Mouse (Mus musculus): ENCODE data around the gene Ints1. TPM values are rescaled to one million over a fixed set of nuclear protein-coding genes. Genes with fewer than 3 reads are reported as not detected.

The Ints1 gene
- total and polyA plus RNA-seq, 3 experiments: 77.9 to 89.2 TPM; not detected in 1

DNA sequence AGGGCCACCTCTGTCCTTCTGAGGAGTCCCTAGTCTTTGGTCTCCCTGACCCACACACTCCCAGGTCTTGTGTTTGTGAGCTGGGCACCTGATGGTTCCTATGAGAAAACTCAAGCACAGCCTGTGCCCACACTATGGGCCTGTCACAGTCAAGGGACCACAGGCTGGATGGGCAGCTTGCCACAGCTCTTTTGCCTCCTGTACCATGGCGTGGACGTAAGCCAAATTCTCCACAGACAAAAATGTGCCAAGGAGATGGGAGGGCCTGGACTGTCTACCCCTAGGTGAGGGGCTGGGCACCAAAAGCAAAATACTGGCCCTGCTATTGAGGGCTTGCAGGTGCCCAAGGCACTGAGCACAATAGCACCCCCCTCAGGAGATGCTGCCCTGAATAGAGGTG is 18.9 kb downstream of the Ints1 start:
- TF ChIP-seq POLR2AphosphoS2 (IDR thresholded peaks at IDR 0.05; ENCODE audit: low read length) (no peak), E2F4 (IDR thresholded peaks at IDR 0.05; ENCODE audit: borderline replicate concordance, low read depth, low read length) (no peak), ETS1 (IDR thresholded peaks at IDR 0.05; ENCODE audit: low read depth, low read length) (no peak), ZC3H11A (IDR thresholded peaks at IDR 0.05; ENCODE audit: low read depth, low read length) (no peak), GATA1 (IDR thresholded peaks at IDR 0.05; ENCODE audit: low read depth, low read length) (no peak), POLR2A (IDR thresholded peaks at IDR 0.05; ENCODE audit: control insufficient read depth in 1 of 2, insufficient read depth in 1 of 2, low read depth in 1 of 2, low read length in 2 of 2, poor library complexity in 1 of 2) (no peak), USF1 (IDR thresholded peaks at IDR 0.05; ENCODE audit: low read depth, low read length) (no peak)
- Histone ChIP-seq H3K9ac (ENCODE audit: control insufficient read depth, low read depth, low read length, poor library complexity, severe bottlenecking) (no peak overlapping the region), H3K27ac (ENCODE audit: control insufficient read depth, low read depth, low read length) (no peak overlapping the region), H3K9me3 (replicated peaks; ENCODE audit: insufficient read depth, low read length) (no peaks in the 10 kb centered on the region), H3K79me2 (ENCODE audit: control insufficient read depth, insufficient read depth, low read length, poor library complexity) (no peaks in the 10 kb centered on the region), H3K36me3 (ENCODE audit: control insufficient read depth in 1 of 2, insufficient read depth in 2 of 2, low read length in 2 of 2) (no peaks in the 10 kb centered on the region; a peak in 1 of 4 replicates), H3K4me1 (ENCODE audit: control insufficient read depth in 1 of 2, insufficient read depth in 2 of 2, low read length in 2 of 2) (no peaks in the 10 kb centered on the region), H3K27me3 (ENCODE audit: control insufficient read depth in 1 of 2, insufficient read depth in 2 of 2, low read length in 2 of 2) (no peaks in the 10 kb centered on the region), H3K4me3 (ENCODE audit: control insufficient read depth in 1 of 2, insufficient read depth in 1 of 2, low read depth in 2 of 2, low read length in 2 of 2) (no peak overlapping the region)
- no peak for DNase-seq (ENCODE audit: low read depth, low spot score)

DNA sequence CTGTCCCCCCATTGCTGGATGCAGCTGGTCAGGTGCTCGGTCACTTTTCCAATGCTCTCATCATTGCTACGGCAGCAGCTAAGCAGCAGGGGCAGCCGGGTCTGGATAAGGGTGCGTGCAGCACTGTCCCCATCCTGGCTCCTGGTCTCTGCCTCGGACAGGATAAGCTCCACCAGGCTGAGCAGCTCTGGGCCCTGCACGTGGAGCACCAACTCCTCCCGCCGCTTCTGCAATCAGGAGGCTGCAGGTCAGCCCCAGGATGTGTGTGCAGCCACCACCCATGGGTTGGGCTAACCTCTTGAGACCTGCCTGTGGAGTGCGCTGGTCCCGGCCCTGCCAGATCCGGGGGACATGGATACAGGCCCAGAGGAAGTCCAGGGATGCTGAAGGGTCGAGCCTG is 19.3 kb downstream of the Ints1 start:
- H3K9me3 ChIP-seq (replicated peaks; ENCODE audit: insufficient read depth, low read length): no peaks in the 10 kb centered on the region
- H3K79me2 ChIP-seq (ENCODE audit: control insufficient read depth, insufficient read depth, low read length, poor library complexity): no peaks in the 10 kb centered on the region
- no peak overlapping the region for H3K27ac ChIP-seq (ENCODE audit: control insufficient read depth, low read depth, low read length)
- no peaks in the 10 kb centered on the region; a peak in 1 of 4 replicates for H3K36me3 ChIP-seq (ENCODE audit: control insufficient read depth in 1 of 2, insufficient read depth in 2 of 2, low read length in 2 of 2)
- no peak overlapping the region for H3K4me3 ChIP-seq (ENCODE audit: control insufficient read depth in 1 of 2, insufficient read depth in 1 of 2, low read depth in 2 of 2, low read length in 2 of 2)
- no peak overlapping the region for H3K9ac ChIP-seq (ENCODE audit: control insufficient read depth, low read depth, low read length, poor library complexity, severe bottlenecking)
- DNase-seq (ENCODE audit: low read depth, low spot score): no peak
- no peak for TF ChIP-seq SMC3 (IDR thresholded peaks at IDR 0.05; ENCODE audit: low read depth, low read length)
- no peak for TF ChIP-seq RAD21 (IDR thresholded peaks at IDR 0.05; ENCODE audit: low read depth, low read length)
- TF ChIP-seq POLR2AphosphoS2 (IDR thresholded peaks at IDR 0.05; ENCODE audit: low read length): no peak
- no peak for TF ChIP-seq NELFE (IDR thresholded peaks at IDR 0.05; ENCODE audit: low read depth, low read length)
- no peak for TF ChIP-seq MEF2A (IDR thresholded peaks at IDR 0.05; ENCODE audit: extremely low read depth, insufficient replicate concordance, low read depth, low read length, poor library complexity, severe bottlenecking)
- TF ChIP-seq ZKSCAN1 (IDR thresholded peaks at IDR 0.05; ENCODE audit: low read depth, low read length): no peak
- TF ChIP-seq CHD1 (IDR thresholded peaks at IDR 0.05; ENCODE audit: low read depth, low read length): no peak
- no peak for TF ChIP-seq MYB (IDR thresholded peaks at IDR 0.05; ENCODE audit: low read depth, low read length)
- no peak for TF ChIP-seq EP300 (IDR thresholded peaks at IDR 0.05; ENCODE audit: low read depth in 1 of 2, low read length in 2 of 2)
- TF ChIP-seq TBP (IDR thresholded peaks at IDR 0.05; ENCODE audit: low read depth, low read length): no peak
- H3K27me3 ChIP-seq (ENCODE audit: control insufficient read depth in 1 of 2, insufficient read depth in 2 of 2, low read length in 2 of 2): no peaks in the 10 kb centered on the region
- no peaks in the 10 kb centered on the region for H3K4me1 ChIP-seq (ENCODE audit: control insufficient read depth in 1 of 2, insufficient read depth in 2 of 2, low read length in 2 of 2)

DNA sequence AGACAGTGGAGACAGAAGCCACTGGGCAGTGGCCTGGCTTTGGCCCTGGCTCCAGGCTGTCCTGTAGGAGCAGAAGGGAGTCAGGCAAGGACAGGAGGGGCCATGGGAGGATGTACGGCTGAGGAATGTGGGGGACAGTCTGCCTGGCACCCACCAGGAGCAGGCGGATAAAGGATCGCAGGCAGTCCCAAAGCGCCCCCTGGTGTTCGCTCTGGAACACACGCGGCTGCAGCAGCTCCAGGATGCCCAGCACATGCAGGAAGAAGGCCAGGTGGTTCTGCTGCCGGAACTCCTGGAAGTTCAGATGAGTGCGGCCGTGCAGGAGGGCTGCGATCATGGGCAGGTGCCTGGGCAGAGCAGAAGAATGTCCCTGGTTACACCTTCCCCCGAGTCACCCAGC is 20.7 kb downstream of the Ints1 start:
- no peaks in the 10 kb centered on the region for H3K79me2 ChIP-seq (ENCODE audit: control insufficient read depth, insufficient read depth, low read length, poor library complexity)
- H3K36me3 ChIP-seq (ENCODE audit: control insufficient read depth in 1 of 2, insufficient read depth in 2 of 2, low read length in 2 of 2): no peaks in the 10 kb centered on the region
- no peaks in the 10 kb centered on the region for H3K4me1 ChIP-seq (ENCODE audit: control insufficient read depth in 1 of 2, insufficient read depth in 2 of 2, low read length in 2 of 2)
- no peak for TF ChIP-seq POLR2AphosphoS2 (IDR thresholded peaks at IDR 0.05; ENCODE audit: low read length)
- TF ChIP-seq SMC3 (IDR thresholded peaks at IDR 0.05; ENCODE audit: low read depth, low read length): peak; percentile 55
- TF ChIP-seq CTCF (IDR thresholded peaks at IDR 0.05 in 2 of 3, conservative IDR thresholded peaks at IDR 0.05 in 1 of 3; ENCODE audit: control insufficient read depth in 1 of 3, insufficient read depth in 1 of 3, low read depth in 2 of 3, low read length in 3 of 3, poor library complexity in 1 of 3, severe bottlenecking in 1 of 3): peak; percentile 79 to 95 (median 85)
- no peak for TF ChIP-seq MXI1 (IDR thresholded peaks at IDR 0.05; ENCODE audit: low read depth, low read length)
- peak; percentile 70; the same call in 1 of the 2 replicates for TF ChIP-seq MYC (IDR thresholded peaks at IDR 0.05; ENCODE audit: low read depth, low read length)
- TF ChIP-seq RAD21 (IDR thresholded peaks at IDR 0.05; ENCODE audit: low read depth, low read length): peak; percentile 39
- TF ChIP-seq USF2 (IDR thresholded peaks at IDR 0.05; ENCODE audit: borderline replicate concordance in 1 of 2, insufficient read depth in 1 of 2, low read depth in 1 of 2, low read length in 2 of 2): no peak
- TF ChIP-seq MAX (IDR thresholded peaks at IDR 0.05; ENCODE audit: low read length): peak; percentile 48; the same call in 1 of the 2 replicates
- H3K9me3 ChIP-seq (replicated peaks; ENCODE audit: insufficient read depth, low read length): no peaks in the 10 kb centered on the region
- H3K4me3 ChIP-seq (ENCODE audit: control insufficient read depth in 1 of 2, insufficient read depth in 1 of 2, low read depth in 2 of 2, low read length in 2 of 2): no peak overlapping the region
- H3K27ac ChIP-seq (ENCODE audit: control insufficient read depth, low read depth, low read length): no peak overlapping the region
- no peak overlapping the region for H3K9ac ChIP-seq (ENCODE audit: control insufficient read depth, low read depth, low read length, poor library complexity, severe bottlenecking)
- H3K27me3 ChIP-seq (ENCODE audit: control insufficient read depth in 1 of 2, insufficient read depth in 2 of 2, low read length in 2 of 2): no peaks in the 10 kb centered on the region
- peak; percentile 68 for DNase-seq (ENCODE audit: low read depth, low spot score)

All from MEL (cell line).